Mouse (Mus musculus) right cerebral cortex, postnatal 36 days (tissue): ENCODE measurements at regions not wholly inside any gene's neighbourhood (a gene's known extent, or its start where the extent isn't known, plus 50 kb on each side); places are given as distances from the start of the nearest gene placed in this dataset.
A peak's percentile ranks its signal among the peaks of the same experiment; 100 is the strongest.

ENCODE experiments used
- DNase-seq, 2 experiments: peaks; one replicate each; pipeline ENCODE4 v3.0.0; 2022; ENCODE audit warnings: low spot score in 2 of 2, mixed read lengths in 1 of 2

DNA sequence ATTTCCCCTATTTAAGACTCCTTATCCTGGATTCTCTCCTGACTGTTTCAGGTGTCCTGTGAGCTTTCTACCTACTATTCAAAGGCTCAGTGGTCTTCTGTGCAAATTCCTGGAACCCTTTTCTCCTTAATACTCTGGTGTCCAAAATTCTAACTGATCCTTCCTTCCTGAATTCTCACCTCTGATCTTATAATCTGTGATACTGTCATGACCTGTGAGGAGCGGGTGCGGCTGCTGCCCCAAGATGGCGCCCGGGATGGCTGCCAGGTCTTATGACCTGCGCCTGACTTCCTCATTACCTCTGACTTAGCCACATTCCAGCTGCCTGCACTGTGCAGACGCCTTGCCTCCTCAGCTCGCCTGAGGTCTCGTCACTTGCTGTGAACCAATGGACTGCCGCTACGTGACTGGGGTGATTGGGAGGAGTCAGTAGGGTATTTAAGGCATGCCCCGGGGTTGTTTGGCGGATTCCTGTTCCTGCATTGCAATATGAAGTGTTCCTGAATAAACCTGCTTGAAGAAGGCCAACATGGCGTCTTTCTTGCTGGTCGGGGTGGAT lies 131.2 kb downstream of the Ptbp2 start:
- no peak for DNase-seq

DNA sequence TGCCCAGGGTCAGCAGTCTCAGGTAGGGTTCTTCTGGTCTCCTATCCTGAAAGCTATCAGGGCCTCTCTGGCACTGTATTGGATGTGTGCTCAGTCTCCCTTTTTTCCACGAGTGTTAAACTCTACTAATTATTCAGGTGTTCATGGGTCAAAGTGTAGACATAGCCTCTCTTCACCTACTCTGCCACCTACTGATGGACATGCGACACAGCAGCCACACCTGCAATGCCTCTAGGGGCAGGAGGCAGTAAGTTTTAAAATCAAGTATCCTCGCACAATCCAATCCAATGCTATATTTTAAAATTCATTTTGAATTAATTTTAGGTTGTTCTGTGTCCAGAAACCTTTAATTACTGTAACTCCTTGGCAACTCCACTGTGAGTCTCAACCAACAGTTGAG lies 145.6 kb downstream of the Ptbp2 start:
- no peak for DNase-seq

GRCm38 (mm10) chr3:119635641-119636040 lies 148.6 kb downstream of the Ptbp2 start:
- DNase-seq, result no peak

- DNase-seq, result no peak
Measured at GRCm38 (mm10) chr3:119633516-119633915, 150.8 kb downstream of the Ptbp2 start.

DNA sequence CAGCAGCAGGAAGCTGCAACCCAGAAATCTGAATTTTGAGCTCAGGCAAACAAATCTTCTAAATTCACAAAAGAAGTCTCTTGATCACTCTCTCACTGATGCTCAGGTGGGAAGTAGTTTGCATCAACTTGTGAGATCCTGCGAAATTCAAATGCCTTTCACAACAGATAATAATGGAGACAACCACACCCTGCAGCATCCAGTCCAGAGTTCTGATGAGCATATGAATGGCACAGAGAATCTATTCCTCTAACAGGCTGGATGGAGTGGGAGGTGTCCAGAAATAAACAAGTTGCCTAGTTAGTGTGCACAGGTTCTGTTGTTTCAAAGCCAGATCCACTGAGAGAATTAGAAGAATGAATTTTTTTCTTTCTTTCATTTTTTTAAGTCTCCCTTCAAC lies 178.2 kb downstream of the Ptbp2 start:
- DNase-seq, result no peak

- no peak for DNase-seq
Measured at GRCm38 (mm10) chr3:119588872-119589416, 195.3 kb downstream of the Ptbp2 start.

DNA sequence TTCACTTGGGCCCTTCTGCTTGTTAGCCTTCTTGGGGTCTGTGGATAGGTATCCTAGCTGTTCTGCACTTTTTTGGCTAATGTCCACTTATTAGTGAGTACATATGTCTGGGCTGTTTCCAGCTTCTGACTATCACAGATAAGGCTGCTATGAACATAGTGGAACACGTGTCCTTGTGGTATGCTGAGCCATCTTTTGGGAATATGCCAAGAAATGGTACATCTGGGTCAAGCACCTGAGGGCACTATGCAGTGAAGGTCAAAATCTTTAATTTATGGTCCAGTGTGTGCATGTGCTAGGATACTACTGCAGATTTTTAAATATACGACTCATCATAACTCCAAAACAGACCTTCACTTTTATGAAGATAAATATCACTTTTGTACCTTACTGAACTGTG lies 196.3 kb downstream of the Ptbp2 start:
- DNase-seq, result no peak

- DNase-seq, result no peak
Measured at GRCm38 (mm10) chr3:119575516-119575915, 208.8 kb downstream of the Ptbp2 start.

DNA sequence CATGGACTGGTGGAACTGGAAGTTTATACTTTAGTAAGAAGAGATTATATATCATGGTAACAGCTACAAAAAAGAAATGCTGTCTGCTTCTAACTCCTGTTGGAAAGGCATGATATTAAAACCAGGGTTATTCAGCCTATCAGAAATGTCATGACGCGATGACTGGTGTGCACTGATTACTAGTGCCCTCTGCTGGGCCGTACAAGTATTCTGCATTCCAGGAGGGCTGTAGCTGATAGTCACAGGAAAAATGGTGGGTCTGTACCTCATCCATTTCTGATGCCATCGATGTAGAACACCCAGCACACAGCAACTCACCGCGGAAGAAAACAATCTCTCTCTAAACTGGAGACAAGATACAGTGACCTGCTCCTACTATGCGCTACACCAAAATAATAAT lies 246.4 kb downstream of the Ptbp2 start:
- no peak for DNase-seq

GRCm38 (mm10) chr3:119524510-119525123 lies 259.6 kb downstream of the Ptbp2 start:
- DNase-seq, result no peak

DNA sequence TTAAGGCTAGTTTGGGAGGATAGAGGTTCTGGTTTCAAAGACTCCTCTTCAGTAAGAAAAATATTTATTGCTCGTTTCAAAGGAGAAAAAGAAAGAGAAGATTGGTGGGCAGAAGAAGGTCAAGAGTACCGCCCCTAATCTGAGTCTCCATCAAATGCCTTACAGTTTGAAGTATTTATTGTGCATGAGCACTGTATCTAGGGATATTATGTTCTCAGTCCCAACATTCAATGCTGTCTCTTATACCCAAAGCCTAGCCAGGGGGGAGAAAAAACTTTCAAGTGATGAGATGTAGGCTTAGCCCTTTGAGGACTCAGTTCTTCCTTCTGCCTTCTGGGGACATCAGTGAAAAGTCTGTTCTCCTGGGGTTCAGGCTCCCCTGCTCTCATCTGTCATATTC lies 271.7 kb downstream of the Ptbp2 start:
- no peak for DNase-seq

DNA sequence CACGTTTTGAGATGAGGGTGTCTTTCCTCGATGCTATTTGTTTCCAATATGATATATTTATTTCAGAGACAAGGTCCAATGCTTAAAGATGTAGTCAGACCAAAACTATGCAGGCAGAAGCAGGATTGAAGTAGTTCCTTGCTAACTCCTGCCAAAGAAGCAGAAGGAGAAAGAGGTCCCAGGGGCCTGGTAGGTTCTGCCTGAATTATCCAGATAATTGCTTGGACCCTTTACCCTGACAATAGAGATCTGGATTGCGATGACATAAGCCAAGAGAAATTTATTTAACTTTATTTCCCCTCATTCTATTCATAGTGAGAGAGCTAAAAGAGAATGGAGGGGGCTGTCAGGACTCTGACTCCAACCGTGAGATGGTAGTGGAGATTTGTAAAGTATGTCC lies 275.1 kb downstream of the Ptbp2 start:
- no peak for DNase-seq

- no peak for DNase-seq
Measured at GRCm38 (mm10) chr3:119503471-119503972, 280.7 kb downstream of the Ptbp2 start.

GRCm38 (mm10) chr3:119498711-119499110 lies 285.6 kb downstream of the Ptbp2 start:
- peak; percentile 82 to 88 for DNase-seq

DNA sequence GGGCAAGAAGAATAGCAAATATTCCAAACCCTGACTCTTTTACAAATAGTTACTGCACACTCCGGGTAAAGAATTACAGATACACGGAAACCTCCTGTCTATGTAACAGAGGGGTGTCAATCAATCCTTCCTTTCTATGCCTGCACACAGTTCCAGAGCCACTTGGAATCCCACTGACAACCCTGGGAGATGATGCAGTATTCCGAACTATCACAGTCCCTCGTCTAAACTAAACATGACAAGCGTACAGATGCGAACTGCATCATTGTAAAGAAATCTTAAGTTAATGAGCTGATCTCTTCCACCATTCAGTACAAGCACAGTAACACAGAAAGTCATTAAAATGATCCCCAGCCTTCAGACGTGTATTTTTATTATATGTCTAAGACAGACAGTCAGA lies 286.4 kb downstream of the Ptbp2 start:
- no peak for DNase-seq

GRCm38 (mm10) chr3:119494580-119494979 lies 289.7 kb downstream of the Ptbp2 start:
- DNase-seq, result no peak

GRCm38 (mm10) chr3:119492627-119493026 lies 291.6 kb downstream of the Ptbp2 start:
- DNase-seq, result peak in 1 of 2 experiments; percentile 26

- DNase-seq, result no peak
Measured at GRCm38 (mm10) chr3:119489336-119489735, 294.9 kb downstream of the Ptbp2 start.
